Mouse (Mus musculus): ENCODE results near the gene Mllt6. TPM values are rescaled to one million over a fixed set of nuclear protein-coding genes. Genes with fewer than 3 reads are reported as not detected.
"Not testable (repeated sequence)": the region's sequence is repeated elsewhere in the genome, so short reads cannot be mapped to it uniquely, and the experiment has no call there.

Gene Mllt6
- polyA plus RNA-seq, 1 experiment from 2014 or later = 2.4 TPM

- DNase-seq (ENCODE audit: low spot score) = no peak
Observed at GRCm38 (mm10) chr11:97714784-97715760, 51.9 kb downstream of the Mllt6 start.

DNA sequence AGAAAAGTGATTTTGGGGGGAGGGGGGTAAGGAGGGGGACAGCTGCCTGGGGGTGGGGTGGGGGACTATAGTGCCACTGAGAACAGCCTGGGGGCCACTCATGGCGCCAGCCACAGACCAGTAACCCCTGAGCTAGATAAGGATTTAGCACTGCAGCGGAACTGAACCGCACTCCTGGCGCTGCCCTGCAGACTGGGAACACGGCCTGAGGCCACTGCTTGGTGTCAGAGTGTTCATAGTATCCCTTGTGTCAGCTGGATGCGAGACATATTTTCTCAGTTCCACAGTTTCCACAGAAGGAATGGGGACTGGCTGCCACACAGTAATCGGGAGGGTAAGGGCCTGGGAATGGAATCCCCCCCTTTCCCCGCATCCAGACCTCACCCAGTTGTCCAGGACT, 52.8 kb downstream of the Mllt6 start:
- no peak for DNase-seq (ENCODE audit: low spot score)

- DNase-seq (ENCODE audit: low spot score) = no peak
Observed at GRCm38 (mm10) chr11:97717369-97718280, 54.4 kb downstream of the Mllt6 start.

- DNase-seq (ENCODE audit: low spot score) = no peak
Observed at GRCm38 (mm10) chr11:97718281-97718860, 55.2 kb downstream of the Mllt6 start.

- DNase-seq (ENCODE audit: low spot score) = no peak
Observed at GRCm38 (mm10) chr11:97719041-97719440, 55.8 kb downstream of the Mllt6 start.

DNA sequence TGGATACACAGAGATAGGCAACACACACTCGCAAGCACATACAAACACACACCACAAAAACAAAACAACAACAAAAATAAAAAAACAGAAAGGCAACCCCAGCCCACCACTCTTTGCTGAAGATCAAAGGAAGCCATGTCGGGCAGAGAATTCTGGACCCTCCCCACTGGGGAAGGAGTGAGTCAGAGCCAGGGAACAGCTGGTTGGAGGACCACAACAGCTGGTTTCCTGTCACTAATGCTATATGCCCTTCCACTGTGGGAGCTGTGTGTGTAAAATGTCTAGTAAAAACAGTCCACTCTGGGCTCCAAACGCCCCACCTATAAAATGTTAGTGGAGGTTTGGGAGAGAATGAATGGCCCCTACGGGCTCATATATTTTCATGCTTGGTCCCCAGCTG, 58.1 kb downstream of the Mllt6 start:
- DNase-seq (ENCODE audit: low spot score) = no peak

DNA sequence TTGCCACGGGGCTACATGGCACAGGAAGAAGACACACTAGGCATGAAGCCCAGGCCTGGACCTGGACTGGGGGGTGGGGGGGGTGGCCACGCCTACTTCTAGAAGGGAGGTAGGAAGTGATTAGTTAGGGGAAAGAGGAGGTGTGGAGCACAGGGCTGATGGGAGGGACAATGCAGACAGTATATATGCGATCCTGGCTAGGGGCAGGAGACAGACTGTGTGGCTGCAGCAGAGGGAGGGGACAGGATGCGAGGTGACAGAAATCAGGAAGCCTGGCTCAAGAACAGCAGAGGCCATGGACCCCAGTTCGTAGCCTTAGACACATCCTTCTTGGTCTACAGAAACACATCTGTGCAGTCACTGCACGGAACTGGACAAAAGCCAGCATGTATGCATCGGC, 60.5 kb downstream of the Mllt6 start:
- DNase-seq (ENCODE audit: low spot score) = no peak

GRCm38 (mm10) chr11:97728311-97728710, 65.1 kb downstream of the Mllt6 start:
- peak; percentile 83 for DNase-seq (ENCODE audit: low spot score)

DNA sequence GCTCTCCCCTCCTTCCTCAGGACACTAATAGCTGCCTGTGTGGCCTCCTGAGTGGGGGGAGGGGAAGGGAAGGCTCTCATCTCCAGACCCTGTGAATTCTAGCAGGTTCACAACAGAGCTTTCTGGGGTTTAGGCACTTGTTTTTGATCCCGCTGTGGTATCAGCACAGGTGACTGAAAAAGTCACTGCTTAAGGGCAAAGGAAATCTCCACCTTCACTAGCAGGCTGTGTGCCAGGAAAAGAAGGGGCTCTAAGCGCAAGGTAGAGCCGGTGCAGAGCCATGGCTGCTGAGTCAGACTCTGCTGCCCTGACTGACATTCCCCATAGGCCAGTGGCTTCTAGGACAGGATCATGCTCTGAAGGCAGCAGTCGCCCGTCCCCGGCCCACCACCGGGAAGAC, 65.5 kb downstream of the Mllt6 start:
- DNase-seq (ENCODE audit: low spot score) = peak; percentile 34

- DNase-seq (ENCODE audit: low spot score) = no peak
Observed at GRCm38 (mm10) chr11:97733689-97734088, 70.5 kb downstream of the Mllt6 start.

- not testable (repeated sequence) for DNase-seq (ENCODE audit: low spot score)
Observed at GRCm38 (mm10) chr11:97734810-97735209, 71.6 kb downstream of the Mllt6 start.

Small RNA genes lying within 50 kb of the gene (microRNA-seq; reads per million reads assigned to microRNA genes)
- gene Gm24158 (ENCODE audit: borderline number of aligned reads) (not detected), gene Mir6927 (ENCODE audit: borderline number of aligned reads) (not detected)

Other genes with a start within 250 kb of the Mllt6 start
- gene Arhgap23, start 247.9 kb upstream of the Mllt6 start, polyA plus RNA-seq (2015; fragmentation: Nextera tagmentation; extraction: Ambion mirVana) = 1.6 and 2.9 TPM in 2 replicates
- gene 4933428G20Rik, start 163.1 kb upstream of the Mllt6 start, polyA plus RNA-seq (2015; fragmentation: Nextera tagmentation; extraction: Ambion mirVana) = 0.09 and 0.12 TPM in 2 replicates
- gene Srcin1, start 87.2 kb upstream of the Mllt6 start, polyA plus RNA-seq (2015; fragmentation: Nextera tagmentation; extraction: Ambion mirVana) = 0.05 and 0.06 TPM in 2 replicates
- 1.8 and 2.2 TPM in 2 replicates for gene Epop, start 33.7 kb upstream of the Mllt6 start, polyA plus RNA-seq (2015; fragmentation: Nextera tagmentation; extraction: Ambion mirVana)
- gene Cisd3, start 22.4 kb downstream of the Mllt6 start, polyA plus RNA-seq (2015; fragmentation: Nextera tagmentation; extraction: Ambion mirVana) = 35.0 and 40.4 TPM in 2 replicates
- 4.8 and 5.4 TPM in 2 replicates for gene Pcgf2, start 37.1 kb downstream of the Mllt6 start, polyA plus RNA-seq (2015; fragmentation: Nextera tagmentation; extraction: Ambion mirVana)
- 711 and 747 TPM in 2 replicates for gene Psmb3, start 40.0 kb downstream of the Mllt6 start, polyA plus RNA-seq (2015; fragmentation: Nextera tagmentation; extraction: Ambion mirVana)
- 2.5 and 2.6 TPM in 2 replicates for gene Pip4k2b, start 81.3 kb downstream of the Mllt6 start, polyA plus RNA-seq (2015; fragmentation: Nextera tagmentation; extraction: Ambion mirVana)
- gene Cwc25, start 103.1 kb downstream of the Mllt6 start, polyA plus RNA-seq (2015; fragmentation: Nextera tagmentation; extraction: Ambion mirVana) = 17.7 and 18.5 TPM in 2 replicates
- gene 1700001P01Rik, start 112.5 kb downstream of the Mllt6 start, polyA plus RNA-seq (2015; fragmentation: Nextera tagmentation; extraction: Ambion mirVana) = 0.44 TPM in 1 of 2 replicates, not detected in the other
- gene Rpl23, start 119.0 kb downstream of the Mllt6 start, polyA plus RNA-seq (2015; fragmentation: Nextera tagmentation; extraction: Ambion mirVana) = 766 and 768 TPM in 2 replicates
- gene Lasp1, start 135.6 kb downstream of the Mllt6 start, polyA plus RNA-seq (2015; fragmentation: Nextera tagmentation; extraction: Ambion mirVana) = 98.7 and 108 TPM in 2 replicates
- gene B230217C12Rik, start 177.4 kb downstream of the Mllt6 start, polyA plus RNA-seq (2015; fragmentation: Nextera tagmentation; extraction: Ambion mirVana) = 4.5 and 5.0 TPM in 2 replicates
- gene Fbxo47, start 220.7 kb downstream of the Mllt6 start, polyA plus RNA-seq (2015; fragmentation: Nextera tagmentation; extraction: Ambion mirVana) = 0.70 and 0.75 TPM in 2 replicates

Data from thymus, postnatal 0 days (tissue).